Mouse (Mus musculus) bone marrow macrophage, adult 2 months (primary cell): Measurements from ENCODE around the gene Vps37c.

ENCODE experiments used
- CTCF ChIP-seq: IDR thresholded peaks from 2 replicates; pipeline ENCODE4 v1.5.1; 2012; ENCODE audit warnings: low read depth, mild to moderate bottlenecking, low read length, moderate library complexity
- POLR2A ChIP-seq: IDR thresholded peaks from 2 replicates; pipeline ENCODE4 v1.6.1; 2012; ENCODE audit warnings: mild to moderate bottlenecking, low read depth, low read length, borderline replicate concordance

DNA sequence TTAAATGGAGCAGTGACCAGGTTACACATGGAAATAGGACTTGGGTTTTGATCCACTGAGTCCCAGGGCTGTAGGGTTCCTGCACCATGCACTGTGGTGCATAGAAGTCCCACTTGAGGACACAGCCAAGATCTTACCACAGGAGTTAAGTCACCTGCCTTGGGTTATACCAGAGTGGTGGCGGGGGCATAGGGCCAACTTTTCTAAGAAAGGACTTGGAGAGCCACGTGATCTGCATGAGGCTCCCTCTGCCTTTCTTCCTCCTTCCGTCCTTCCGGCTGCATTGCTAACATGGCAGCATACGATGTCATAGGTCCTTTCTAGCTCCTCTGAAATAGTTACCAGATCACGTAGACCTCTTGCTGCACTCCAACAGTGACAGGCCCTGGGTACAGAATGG, 26.9 kb downstream of the Vps37c start:
- TF ChIP-seq POLR2A = no peak
- no peak for TF ChIP-seq CTCF
